Mouse (Mus musculus) embryonic facial prominence, embryonic 14.5 days (tissue): ENCODE results near the gene Mymx. TPM values are rescaled to one million over a fixed set of nuclear protein-coding genes. Genes with fewer than 3 reads are reported as not detected.
A peak's percentile ranks its signal among the peaks of the same experiment; 100 is the strongest.

ENCODE experiments used
- ATAC-seq: fragments of 200-750 bp; cut with Nextera tagmentation; 2 replicates; pipeline ENCODE4 v1.8.0; 2017; ENCODE audit warnings: low read depth, moderate number of reproducible peaks, moderate TSS enrichment
- DNase-seq: peaks from one replicate; pipeline ENCODE4 v3.0.0-alpha.2; 2015; ENCODE audit warnings: low spot score
- H3K27ac ChIP-seq: fragments of 300-500 bp; sonication (generic); replicated peaks from 2 replicates; pipeline ENCODE4 v1.5.1; 2014; ENCODE audit warnings: low read depth, mild to moderate bottlenecking, low read length, moderate library complexity
- H3K27me3 ChIP-seq: fragments of 300-500 bp; sonication (generic); replicated peaks from 2 replicates; pipeline ENCODE4 v1.6.1; 2014; ENCODE audit warnings: low read length; ENCODE audit not compliant: control insufficient read depth, insufficient read depth
- H3K36me3 ChIP-seq: fragments of 300-500 bp; sonication (generic); 2 replicates; pipeline ENCODE4 v1.6.1; 2014; ENCODE audit warnings: low read length, mixed read lengths; ENCODE audit not compliant: control insufficient read depth, insufficient read depth
- H3K4me1 ChIP-seq: fragments of 300-500 bp; sonication (generic); 2 replicates; pipeline ENCODE4 v1.6.1; 2014; ENCODE audit warnings: antibody characterized with exemption, low read length; ENCODE audit not compliant: control insufficient read depth, insufficient read depth
- H3K4me2 ChIP-seq: fragments of 300-500 bp; sonication (generic); 2 replicates; pipeline ENCODE4 v1.6.1; 2014; ENCODE audit warnings: low read depth, mild to moderate bottlenecking, low read length, moderate library complexity, mixed read lengths
- H3K4me3 ChIP-seq: fragments of 300-500 bp; sonication (generic); 2 replicates; pipeline ENCODE4 v1.5.1; 2014; ENCODE audit warnings: low read depth, mild to moderate bottlenecking, low read length
- H3K9ac ChIP-seq: fragments of 300-500 bp; sonication (generic); 2 replicates; pipeline ENCODE4 v1.6.1; 2014; ENCODE audit warnings: low read depth, mild to moderate bottlenecking, low read length, moderate library complexity, mixed read lengths
- H3K9me3 ChIP-seq: fragments of 300-500 bp; sonication (generic); 2 replicates; pipeline ENCODE4 v1.6.1; 2016; ENCODE audit warnings: low read length; ENCODE audit not compliant: control insufficient read depth
- WGBS: fragments of 180-500 bp; shearing (Covaris S2); extraction: QIAGEN DNeasy Blood & Tissue Kit; methylation state at CpG from one replicate; pipeline ENCODE4 v1.1.7; 2014; 5-methylcytosine and 5-hydroxymethylcytosine counted together
- polyA plus RNA-seq: library from polyadenylated mRNA; unstranded; fragments of >200 nt; fragmentation: Nextera tagmentation; extraction: Ambion mirVana; gene quantifications from 2 replicates; pipeline ENCODE4 v1.2.1, GENCODE M21; 2014

Mymx gene
- polyA plus RNA-seq, 1 experiment from 2014 or later: 52.1 TPM

- Histone ChIP-seq H3K4me3 (no peak overlapping the region), H3K4me2 (no peak overlapping the region), H3K9me3 (no peaks in the 10 kb centered on the region), H3K27ac (no peak overlapping the region), H3K27me3 (0 out of 2 replicates have a peak, but pooled peaks cover 4% of the 10 kb centered on the region), H3K9ac (no peak overlapping the region), H3K4me1 (peaks cover 27% of the 10 kb centered on the region), H3K36me3 (peaks cover 12% of the 10 kb centered on the region)
- ATAC-seq (no peak), DNase-seq (no peak)
- 90% methylated on average over 8 of the region's 8 CpGs for WGBS
These were observed 12.1 kb downstream of the Mymx start for GRCm38 (mm10) chr17:45589844-45590243.

- ATAC-seq (no peak), DNase-seq (no peak)
- H3K4me2 ChIP-seq: no peak overlapping the region
- no peaks in the 10 kb centered on the region for H3K27me3 ChIP-seq
- H3K9me3 ChIP-seq: no peaks in the 10 kb centered on the region
- peaks cover 21% of the 10 kb centered on the region for H3K4me1 ChIP-seq
- H3K27ac ChIP-seq: no peak overlapping the region
- peaks cover 12% of the 10 kb centered on the region for H3K36me3 ChIP-seq
- H3K4me3 ChIP-seq: no peak overlapping the region
- WGBS: 94% methylated on average over 7 of the region's 7 CpGs
- no peak overlapping the region for H3K9ac ChIP-seq
These were observed 12.7 kb downstream of the Mymx start for GRCm38 (mm10) chr17:45589236-45589635.

- H3K9me3 ChIP-seq: no peaks in the 10 kb centered on the region
- no peak overlapping the region for H3K9ac ChIP-seq
- H3K27me3 ChIP-seq: no peaks in the 10 kb centered on the region
- no peak overlapping the region for H3K4me3 ChIP-seq
- H3K4me1 ChIP-seq: peaks cover 14% of the 10 kb centered on the region
- WGBS: 90% methylated on average over 6 of the region's 7 CpGs
- no peak overlapping the region for H3K4me2 ChIP-seq
- H3K27ac ChIP-seq: no peak overlapping the region
- H3K36me3 ChIP-seq: peaks cover 12% of the 10 kb centered on the region
- DNase-seq (no peak), ATAC-seq (no peak)
These were observed 13.5 kb downstream of the Mymx start for GRCm38 (mm10) chr17:45588370-45588769.

- Histone ChIP-seq H3K27ac (no peak overlapping the region), H3K4me2 (no peak overlapping the region), H3K9ac (no peak overlapping the region), H3K36me3 (peaks cover 12% of the 10 kb centered on the region), H3K4me3 (no peak overlapping the region), H3K4me1 (no peaks in the 10 kb centered on the region), H3K27me3 (no peaks in the 10 kb centered on the region), H3K9me3 (no peaks in the 10 kb centered on the region)
- no peak for DNase-seq
- ATAC-seq: no peak
- WGBS: 96% methylated on average over 3 of the region's 3 CpGs
These were observed 15.5 kb downstream of the Mymx start for GRCm38 (mm10) chr17:45586449-45586837.

- H3K36me3 ChIP-seq: peaks cover 12% of the 10 kb centered on the region
- ATAC-seq (no peak), DNase-seq (no peak)
- 0 out of 2 replicates have a peak, but pooled peaks cover under 1% of the 10 kb centered on the region for H3K4me1 ChIP-seq
- H3K4me3 ChIP-seq: no peak overlapping the region
- no peaks in the 10 kb centered on the region for H3K27me3 ChIP-seq
- H3K9ac ChIP-seq: no peak overlapping the region
- H3K4me2 ChIP-seq: no peak overlapping the region
- peak overlapping the region; percentile 4; the same call in 1 of the 2 replicates for H3K27ac ChIP-seq
- no peaks in the 10 kb centered on the region for H3K9me3 ChIP-seq
- 62% methylated on average over 22 of the region's 23 CpGs for WGBS
These were observed 16.0 kb downstream of the Mymx start for GRCm38 (mm10) chr17:45585725-45586448.

GRCm38 (mm10) chr17:45584939-45585678 lies 16.8 kb downstream of the Mymx start:
- ATAC-seq: peak; percentile 56
- WGBS: 21% methylated on average over 14 of the region's 14 CpGs
- H3K9ac ChIP-seq: no peak overlapping the region

GRCm38 (mm10) chr17:45584096-45584896 lies 17.6 kb downstream of the Mymx start:
- Histone ChIP-seq H3K4me1 (0 out of 2 replicates have a peak, but pooled peaks cover 2% of the 10 kb centered on the region), H3K27ac (peak overlapping the region; percentile 69), H3K9ac (0 out of 2 replicates have a peak overlapping the region, but pooled peaks have one; percentile 26), H3K9me3 (no peaks in the 10 kb centered on the region), H3K36me3 (peaks cover 12% of the 10 kb centered on the region), H3K27me3 (no peaks in the 10 kb centered on the region), H3K4me3 (no peak overlapping the region), H3K4me2 (peak overlapping the region; percentile 11; the same call in 1 of the 2 replicates)
- WGBS: 32% methylated on average over 12 of the region's 12 CpGs
- DNase-seq (peak; percentile 71), ATAC-seq (peak; percentile 48; the same call in 1 of the 2 replicates)

More at GRCm38 (mm10) chr17:45584939-45585678, 16.8 kb downstream of the Mymx start:
- Histone ChIP-seq H3K4me2 (peak overlapping the region; percentile 11; the same call in 1 of the 2 replicates), H3K27me3 (no peaks in the 10 kb centered on the region), H3K9me3 (no peaks in the 10 kb centered on the region), H3K4me1 (0 out of 2 replicates have a peak, but pooled peaks cover 2% of the 10 kb centered on the region), H3K27ac (peak overlapping the region; percentile 69), H3K36me3 (peaks cover 12% of the 10 kb centered on the region), H3K4me3 (no peak overlapping the region)
- DNase-seq: peak; percentile 66

GRCm38 (mm10) chr17:45582715-45583355 lies 19.1 kb downstream of the Mymx start:
- Histone ChIP-seq H3K27ac (no peak overlapping the region), H3K4me1 (0 out of 2 replicates have a peak, but pooled peaks cover 2% of the 10 kb centered on the region), H3K4me2 (no peak overlapping the region), H3K27me3 (no peaks in the 10 kb centered on the region), H3K4me3 (no peak overlapping the region), H3K9ac (no peak overlapping the region), H3K36me3 (peaks cover 12% of the 10 kb centered on the region), H3K9me3 (no peaks in the 10 kb centered on the region)
- no peak for ATAC-seq
- DNase-seq: no peak
- WGBS: 70% methylated on average over 6 of the region's 6 CpGs
